Mouse (Mus musculus) intestine, embryonic 15.5 days (tissue): ENCODE data around the gene Gadd45g. TPM values are rescaled to one million over a fixed set of nuclear protein-coding genes. Genes with fewer than 3 reads are reported as not detected.

ENCODE experiments used
- ATAC-seq: fragments of 200-750 bp; cut with Nextera tagmentation; 2 replicates; pipeline ENCODE4 v1.8.0; 2017; ENCODE audit warnings: moderate TSS enrichment, moderate library complexity
- H3K27ac ChIP-seq: fragments of 300-500 bp; sonication (generic); 2 replicates; pipeline ENCODE4 v1.5.1; 2015; ENCODE audit warnings: mild to moderate bottlenecking, inconsistent platforms
- H3K27me3 ChIP-seq: fragments of 300-500 bp; sonication (generic); replicated peaks from 2 replicates; pipeline ENCODE4 v1.6.1; 2015; ENCODE audit warnings: inconsistent platforms
- H3K36me3 ChIP-seq: fragments of 300-500 bp; sonication (generic); 2 replicates; pipeline ENCODE4 v1.6.1; 2015; ENCODE audit warnings: inconsistent platforms
- H3K4me1 ChIP-seq: fragments of 300-500 bp; sonication (generic); replicated peaks from 2 replicates; pipeline ENCODE4 v1.6.1; 2015; ENCODE audit warnings: inconsistent platforms
- H3K4me2 ChIP-seq: fragments of 300-500 bp; sonication (generic); replicated peaks from 2 replicates; pipeline ENCODE4 v1.6.1; 2015; ENCODE audit warnings: mild to moderate bottlenecking, inconsistent platforms
- H3K4me3 ChIP-seq: fragments of 300-500 bp; sonication (generic); replicated peaks from 2 replicates; pipeline ENCODE4 v1.5.1; 2015; ENCODE audit warnings: inconsistent platforms
- H3K9ac ChIP-seq: fragments of 300-500 bp; sonication (generic); 2 replicates; pipeline ENCODE4 v1.6.1; 2015; ENCODE audit warnings: inconsistent platforms
- H3K9me3 ChIP-seq: fragments of 300-500 bp; sonication (generic); 2 replicates; pipeline ENCODE4 v1.6.1; 2016; ENCODE audit warnings: inconsistent platforms
- WGBS: fragments of 180-500 bp; shearing (Covaris S2); methylation state at CpG from one replicate; pipeline ENCODE4 v1.1.7; 2015; 5-methylcytosine and 5-hydroxymethylcytosine counted together
- polyA plus RNA-seq: library from polyadenylated mRNA; unstranded; fragments of >200 nt; fragmentation: Nextera tagmentation; extraction: Ambion mirVana; gene quantifications from 2 replicates; pipeline ENCODE4 v1.2.1, GENCODE M21; 2015

Gene Gadd45g
- polyA plus RNA-seq, 1 experiment from 2014 or later, result 35.4 TPM

GRCm38 (mm10) chr13:51847979-51848480 lies 1.6 kb downstream of the Gadd45g start:
- WGBS, result under 1% methylated on average over 31 of the region's 31 CpGs

GRCm38 (mm10) chr13:51848481-51849240 lies 2.2 kb downstream of the Gadd45g start:
- peaks cover 40% of the 10 kb centered on the region for H3K4me1 ChIP-seq
- peak overlapping the region; percentile 68 for H3K9ac ChIP-seq
- no peaks in the 10 kb centered on the region for H3K27me3 ChIP-seq
- 2% methylated on average over 20 of the region's 20 CpGs for WGBS
- H3K4me2 ChIP-seq, result peak overlapping the region; percentile 97
- peak overlapping the region; percentile 65 for H3K4me3 ChIP-seq
- H3K36me3 ChIP-seq, result no peaks in the 10 kb centered on the region
- ATAC-seq, result peak; percentile 32
- H3K9me3 ChIP-seq, result no peaks in the 10 kb centered on the region
- H3K27ac ChIP-seq, result peak overlapping the region; percentile 84

More at GRCm38 (mm10) chr13:51847979-51848480, 1.6 kb downstream of the Gadd45g start:
- peak; percentile 46 for ATAC-seq
- H3K4me2 ChIP-seq, result peak overlapping the region; percentile 97
- no peaks in the 10 kb centered on the region for H3K36me3 ChIP-seq
- peak overlapping the region; percentile 68 for H3K9ac ChIP-seq
- peak overlapping the region; percentile 84 for H3K27ac ChIP-seq
- H3K4me1 ChIP-seq, result peaks cover 33% of the 10 kb centered on the region
- H3K9me3 ChIP-seq, result no peaks in the 10 kb centered on the region
- H3K4me3 ChIP-seq, result peak overlapping the region; percentile 65
- H3K27me3 ChIP-seq, result no peaks in the 10 kb centered on the region

GRCm38 (mm10) chr13:51849241-51850033 lies 3.0 kb downstream of the Gadd45g start:
- no peak for ATAC-seq
- Histone ChIP-seq H3K27ac (peak overlapping the region; percentile 84), H3K9ac (no peak overlapping the region), H3K9me3 (no peaks in the 10 kb centered on the region), H3K4me1 (peaks cover 43% of the 10 kb centered on the region), H3K4me2 (peak overlapping the region; percentile 97), H3K27me3 (no peaks in the 10 kb centered on the region), H3K36me3 (no peaks in the 10 kb centered on the region), H3K4me3 (peak overlapping the region; percentile 65; the same call in 1 of the 2 replicates)
- 6% methylated on average over 25 of the region's 25 CpGs for WGBS

DNA sequence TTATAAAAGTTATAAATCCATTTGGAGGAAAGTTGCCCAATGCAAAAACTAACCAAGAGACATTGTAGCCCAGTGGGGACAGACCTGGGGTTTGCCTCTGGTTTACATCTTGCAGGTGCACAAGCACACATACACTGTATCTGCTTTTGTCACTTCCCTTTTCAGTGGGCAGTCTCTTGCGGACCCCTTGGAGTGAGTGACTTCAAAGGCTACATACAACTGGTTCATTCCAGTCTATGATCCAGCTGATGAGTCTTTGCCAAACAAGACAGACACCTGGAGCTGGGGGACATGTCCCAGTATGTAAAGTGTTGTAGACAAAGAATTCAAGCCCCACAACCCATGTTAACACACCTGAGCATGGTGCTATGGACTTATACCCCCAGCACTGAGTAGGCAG lies 4.1 kb downstream of the Gadd45g start:
- no peaks in the 10 kb centered on the region for H3K9me3 ChIP-seq
- no peaks in the 10 kb centered on the region for H3K27me3 ChIP-seq
- H3K4me3 ChIP-seq, result no peak overlapping the region
- no peaks in the 10 kb centered on the region for H3K36me3 ChIP-seq
- peaks cover 38% of the 10 kb centered on the region for H3K4me1 ChIP-seq
- H3K9ac ChIP-seq, result no peak overlapping the region
- no peak overlapping the region for H3K27ac ChIP-seq
- H3K4me2 ChIP-seq, result no peak overlapping the region
- WGBS, result 89% methylated on average over 1 of the region's 1 CpGs
- ATAC-seq, result no peak

GRCm38 (mm10) chr13:51852560-51853190 lies 6.2 kb downstream of the Gadd45g start:
- WGBS, result 26% methylated on average over 7 of the region's 7 CpGs
- Histone ChIP-seq H3K4me2 (no peak overlapping the region), H3K4me3 (no peak overlapping the region), H3K36me3 (no peaks in the 10 kb centered on the region), H3K9me3 (no peaks in the 10 kb centered on the region), H3K27me3 (no peaks in the 10 kb centered on the region), H3K27ac (no peak overlapping the region), H3K4me1 (peaks cover 36% of the 10 kb centered on the region), H3K9ac (no peak overlapping the region)
- peak; percentile 3; the same call in 1 of the 2 replicates for ATAC-seq

- Histone ChIP-seq H3K27ac (peak overlapping the region; percentile 2), H3K9ac (0 out of 2 replicates have a peak overlapping the region, but pooled peaks have one; percentile 12), H3K4me2 (peak overlapping the region; percentile 20; the same call in 1 of the 2 replicates), H3K36me3 (no peaks in the 10 kb centered on the region), H3K27me3 (no peaks in the 10 kb centered on the region), H3K4me3 (no peak overlapping the region), H3K4me1 (peaks cover 31% of the 10 kb centered on the region), H3K9me3 (no peaks in the 10 kb centered on the region)
- WGBS, result 24% methylated on average over 16 of the region's 16 CpGs
- peak; percentile 81 for ATAC-seq
Observed at GRCm38 (mm10) chr13:51853301-51854243, 7.1 kb downstream of the Gadd45g start.

DNA sequence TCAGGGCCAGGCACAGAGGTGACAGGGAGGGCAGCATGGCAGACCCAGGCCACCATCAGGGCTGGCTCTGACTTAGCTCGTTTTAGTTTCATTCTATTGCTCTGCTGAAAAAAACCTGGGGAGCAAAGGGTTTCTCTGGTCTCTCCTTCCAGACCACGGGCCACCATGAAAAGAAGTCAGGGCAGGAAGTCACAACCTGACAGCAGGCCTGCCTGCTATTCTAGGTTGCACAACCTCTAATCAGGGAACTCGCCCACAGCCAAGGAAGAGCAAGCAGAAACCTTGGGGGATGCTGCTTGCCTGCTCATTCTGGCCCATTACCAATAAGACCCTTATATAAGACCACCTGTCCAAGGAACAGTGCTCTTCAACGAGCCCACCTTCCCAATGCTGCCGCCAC lies 9.1 kb downstream of the Gadd45g start:
- peaks cover 24% of the 10 kb centered on the region for H3K4me1 ChIP-seq
- H3K36me3 ChIP-seq, result no peaks in the 10 kb centered on the region
- no peak overlapping the region for H3K27ac ChIP-seq
- WGBS, result 80% methylated on average over 5 of the region's 5 CpGs
- H3K4me3 ChIP-seq, result no peak overlapping the region
- ATAC-seq, result no peak
- H3K4me2 ChIP-seq, result no peak overlapping the region
- H3K9ac ChIP-seq, result no peak overlapping the region
- H3K9me3 ChIP-seq, result no peaks in the 10 kb centered on the region
- H3K27me3 ChIP-seq, result no peaks in the 10 kb centered on the region

DNA sequence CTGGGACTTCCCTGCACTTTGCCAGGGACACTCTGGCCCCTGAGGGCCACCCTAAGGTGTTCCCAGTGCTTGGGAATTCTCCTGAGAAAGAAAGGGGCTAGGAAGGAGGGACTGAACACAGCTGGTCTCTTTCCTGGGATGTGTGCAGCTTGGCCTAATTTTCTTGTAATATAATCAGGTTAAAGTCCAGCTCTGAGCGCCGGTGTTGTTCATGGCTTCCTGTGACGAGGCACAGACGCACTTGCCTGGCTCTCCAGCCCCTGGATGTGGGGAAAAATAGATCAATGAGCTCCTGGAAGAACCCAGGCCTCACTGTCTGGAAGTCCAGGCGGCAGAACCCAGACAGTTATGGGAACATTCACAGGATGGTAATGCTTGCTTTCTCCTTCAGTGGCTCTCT lies 10.7 kb downstream of the Gadd45g start:
- no peaks in the 10 kb centered on the region for H3K36me3 ChIP-seq
- H3K4me1 ChIP-seq, result peaks cover 24% of the 10 kb centered on the region
- no peak for ATAC-seq
- H3K4me3 ChIP-seq, result no peak overlapping the region
- H3K9me3 ChIP-seq, result no peaks in the 10 kb centered on the region
- H3K4me2 ChIP-seq, result no peak overlapping the region
- H3K27me3 ChIP-seq, result no peaks in the 10 kb centered on the region
- no peak overlapping the region for H3K9ac ChIP-seq
- no peak overlapping the region for H3K27ac ChIP-seq
- WGBS, result 30% methylated on average over 5 of the region's 5 CpGs

DNA sequence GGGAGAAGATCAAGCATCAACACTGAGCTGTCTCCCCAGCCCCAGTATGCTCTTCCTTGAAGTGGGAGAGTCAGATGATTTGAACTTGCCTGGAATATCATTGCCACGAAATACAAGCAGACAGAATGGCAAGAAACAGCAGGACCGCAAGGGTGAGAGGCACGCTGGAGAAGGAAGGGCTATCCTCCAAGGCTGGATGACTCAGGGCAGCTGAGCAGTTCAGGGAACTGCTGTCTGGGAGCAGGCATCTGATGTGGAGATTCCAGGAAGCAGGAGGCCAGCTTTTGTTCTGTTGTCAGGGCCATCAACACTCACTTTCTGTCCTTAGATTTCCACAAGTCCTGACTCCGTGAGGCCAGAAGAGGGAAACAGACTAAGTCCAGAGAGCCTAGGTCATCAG lies 12.0 kb downstream of the Gadd45g start:
- 60% methylated on average over 4 of the region's 4 CpGs for WGBS

DNA sequence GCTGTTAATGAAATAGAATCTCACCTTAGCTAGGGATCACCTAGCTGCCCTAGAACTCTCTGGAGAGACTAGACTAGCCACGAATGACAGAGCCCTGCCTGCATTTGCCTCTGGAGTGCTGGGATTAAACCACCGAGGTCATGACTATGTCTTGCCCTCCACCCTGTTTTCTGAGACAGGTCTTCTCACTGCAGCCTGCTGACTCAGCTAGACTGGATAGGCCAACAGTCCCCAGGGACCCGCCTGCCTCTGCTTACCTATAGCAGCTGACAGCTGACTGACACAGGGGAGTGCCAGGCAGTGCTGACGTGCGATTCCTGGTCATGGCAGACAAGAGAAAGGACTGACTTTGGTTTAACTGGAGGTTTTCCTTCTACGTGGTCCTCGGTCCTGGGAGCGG lies 12.7 kb downstream of the Gadd45g start:
- H3K4me1 ChIP-seq, result peaks cover 8% of the 10 kb centered on the region
- WGBS, result 86% methylated on average over 8 of the region's 8 CpGs

More for the DNA sequence above, 12.0 kb downstream of the Gadd45g start:
- Histone ChIP-seq H3K4me2 (no peak overlapping the region), H3K9ac (no peak overlapping the region), H3K4me1 (peaks cover 13% of the 10 kb centered on the region), H3K27ac (no peak overlapping the region), H3K36me3 (no peaks in the 10 kb centered on the region), H3K9me3 (no peaks in the 10 kb centered on the region), H3K27me3 (no peaks in the 10 kb centered on the region), H3K4me3 (no peak overlapping the region)
- ATAC-seq, result no peak

DNA sequence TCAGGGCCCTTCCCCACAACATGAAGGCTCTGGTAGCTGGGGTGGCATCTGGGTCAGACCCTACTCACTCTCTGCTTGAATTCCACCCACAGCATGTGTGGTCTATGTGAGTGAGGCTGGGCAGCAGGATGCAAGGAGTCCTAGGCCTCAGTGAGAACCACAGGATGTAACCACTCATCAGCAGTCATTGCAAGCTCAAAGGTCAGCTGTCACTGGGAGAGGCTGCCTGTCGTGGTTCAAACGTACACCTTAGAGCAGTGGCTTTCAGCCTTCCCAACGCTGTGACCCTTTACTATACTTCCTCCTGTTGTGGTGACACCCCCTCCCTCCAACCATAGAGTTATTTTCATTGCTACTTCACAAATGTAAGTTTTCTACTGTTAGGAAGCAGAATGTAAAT lies 13.3 kb downstream of the Gadd45g start:
- Histone ChIP-seq H3K9ac (no peak overlapping the region), H3K36me3 (no peaks in the 10 kb centered on the region), H3K4me1 (peaks cover 8% of the 10 kb centered on the region), H3K4me3 (no peak overlapping the region), H3K27ac (no peak overlapping the region), H3K9me3 (no peaks in the 10 kb centered on the region), H3K27me3 (no peaks in the 10 kb centered on the region), H3K4me2 (no peak overlapping the region)
- 20% methylated on average over 3 of the region's 3 CpGs for WGBS
- peak; percentile 67; the same call in 1 of the 2 replicates for ATAC-seq

More for the DNA sequence above, 12.7 kb downstream of the Gadd45g start:
- H3K9me3 ChIP-seq, result no peaks in the 10 kb centered on the region
- no peak overlapping the region for H3K4me2 ChIP-seq
- H3K27ac ChIP-seq, result no peak overlapping the region
- H3K4me3 ChIP-seq, result no peak overlapping the region
- no peak overlapping the region for H3K9ac ChIP-seq
- ATAC-seq, result no peak
- no peaks in the 10 kb centered on the region for H3K27me3 ChIP-seq
- H3K36me3 ChIP-seq, result no peaks in the 10 kb centered on the region
